Mouse (Mus musculus): Measurements from ENCODE around the gene Nfkbid. TPM values are rescaled to one million over a fixed set of nuclear protein-coding genes. Genes with fewer than 3 reads are reported as not detected.

Nfkbid gene
- total and polyA plus RNA-seq, 2 experiments from 2014 or later: 2.1 to 3.7 TPM

DNA sequence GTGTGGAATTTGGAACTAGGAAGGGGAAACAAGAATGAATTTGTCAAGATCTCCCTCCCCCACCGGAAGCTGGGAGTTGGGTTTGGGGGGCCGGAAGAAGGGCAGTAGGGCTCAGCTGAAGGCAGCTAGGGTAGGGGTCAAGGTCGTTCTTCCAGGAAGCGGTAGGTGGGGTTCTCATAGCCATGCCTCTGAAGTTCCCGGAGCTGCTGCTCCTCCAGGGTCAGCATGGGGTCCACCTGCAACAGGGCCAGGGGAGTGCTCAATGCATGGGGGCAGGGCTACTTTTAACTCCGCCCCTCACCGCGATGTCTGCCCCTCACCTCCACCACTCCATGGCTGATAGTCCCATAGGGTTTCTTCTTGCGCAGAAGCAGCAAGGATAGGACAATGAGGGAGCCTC, 13.6 kb downstream of the Nfkbid start:
- DNase-seq (ENCODE audit: low spot score): no peak
- Histone ChIP-seq H3K4me1 (ENCODE audit: insufficient read depth, low read length) (no peaks in the 10 kb centered on the region), H3K9ac (replicated peaks; ENCODE audit: low read length) (no peak overlapping the region), H3K4me2 (ENCODE audit: low read depth, low read length) (no peak overlapping the region), H3K36me3 (ENCODE audit: insufficient read depth, low read length) (peaks cover 35% of the 10 kb centered on the region; the same call in 1 of the 2 replicates), H3K4me3 (ENCODE audit: low read length) (no peak overlapping the region), H3K27me3 (ENCODE audit: insufficient read depth, low read length) (no peaks in the 10 kb centered on the region), H3K9me3 (ENCODE audit: low read length) (no peaks in the 10 kb centered on the region), H3K27ac (no peak overlapping the region)
- TF ChIP-seq CTCF (IDR thresholded peaks at IDR 0.05; ENCODE audit: low read depth): no peak
- WGBS: 56% methylated on average over 7 of the region's 9 CpGs
- ATAC-seq: no peak

DNA sequence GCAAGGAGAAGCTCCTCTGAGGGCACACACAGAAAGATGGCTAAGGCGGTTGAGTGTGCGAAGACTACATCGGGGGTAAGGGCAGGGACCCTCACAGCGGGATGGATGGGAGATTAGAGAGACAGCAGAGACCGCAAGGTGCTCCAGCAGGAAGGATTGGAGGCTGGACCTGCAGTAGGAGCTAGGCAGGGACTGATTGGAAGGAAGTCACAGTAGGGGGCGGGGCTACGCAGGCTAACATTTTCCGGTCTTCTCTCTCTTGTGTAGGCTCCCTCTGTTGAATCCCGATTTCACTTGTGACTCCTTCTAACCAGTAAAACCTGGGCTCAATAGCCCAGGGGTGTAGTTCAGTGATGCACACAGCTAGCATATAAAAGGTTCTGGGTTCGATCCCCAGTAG, 15.3 kb downstream of the Nfkbid start:
- no peak for DNase-seq (ENCODE audit: low spot score)
- H3K4me1 ChIP-seq (ENCODE audit: insufficient read depth, low read length): no peaks in the 10 kb centered on the region

GRCm38 (mm10) chr7:30439734-30440133, 18.2 kb downstream of the Nfkbid start:
- H3K4me1 ChIP-seq (ENCODE audit: insufficient read depth, low read length): no peaks in the 10 kb centered on the region
- no peaks in the 10 kb centered on the region for H3K9me3 ChIP-seq (ENCODE audit: low read length)
- H3K9ac ChIP-seq (replicated peaks; ENCODE audit: low read length): no peak overlapping the region
- no peaks in the 10 kb centered on the region for H3K27me3 ChIP-seq (ENCODE audit: insufficient read depth, low read length)
- ATAC-seq: no peak
- TF ChIP-seq CTCF (IDR thresholded peaks at IDR 0.05; ENCODE audit: low read depth): no peak
- peaks cover 58% of the 10 kb centered on the region; the same call in 1 of the 2 replicates for H3K36me3 ChIP-seq (ENCODE audit: insufficient read depth, low read length)
- DNase-seq (ENCODE audit: low spot score): no peak
- H3K27ac ChIP-seq: no peak overlapping the region
- H3K4me2 ChIP-seq (ENCODE audit: low read depth, low read length): no peak overlapping the region
- no peak overlapping the region for H3K4me3 ChIP-seq (ENCODE audit: low read length)
- WGBS: 82% methylated on average over 13 of the region's 13 CpGs

More for the DNA sequence above, 15.3 kb downstream of the Nfkbid start:
- 20% methylated on average over 10 of the region's 10 CpGs for WGBS
- Histone ChIP-seq H3K4me2 (ENCODE audit: low read depth, low read length) (no peak overlapping the region), H3K36me3 (ENCODE audit: insufficient read depth, low read length) (peaks cover 47% of the 10 kb centered on the region; the same call in 1 of the 2 replicates), H3K9me3 (ENCODE audit: low read length) (no peaks in the 10 kb centered on the region), H3K27me3 (ENCODE audit: insufficient read depth, low read length) (no peaks in the 10 kb centered on the region), H3K4me3 (ENCODE audit: low read length) (no peak overlapping the region), H3K27ac (no peak overlapping the region), H3K9ac (replicated peaks; ENCODE audit: low read length) (no peak overlapping the region)
- ATAC-seq: no peak
- no peak for TF ChIP-seq CTCF (IDR thresholded peaks at IDR 0.05; ENCODE audit: low read depth)

- Histone ChIP-seq H3K9ac (replicated peaks; ENCODE audit: low read length) (no peak overlapping the region), H3K27ac (no peak overlapping the region), H3K9me3 (ENCODE audit: low read length) (no peaks in the 10 kb centered on the region), H3K27me3 (ENCODE audit: insufficient read depth, low read length) (no peaks in the 10 kb centered on the region), H3K4me2 (ENCODE audit: low read depth, low read length) (no peak overlapping the region), H3K4me1 (ENCODE audit: insufficient read depth, low read length) (no peaks in the 10 kb centered on the region), H3K36me3 (ENCODE audit: insufficient read depth, low read length) (peaks cover 50% of the 10 kb centered on the region; the same call in 1 of the 2 replicates), H3K4me3 (ENCODE audit: low read length) (no peak overlapping the region)
- peak; percentile 80 for DNase-seq (ENCODE audit: low spot score)
- ATAC-seq: peak; percentile 15; the same call in 1 of the 2 replicates
- TF ChIP-seq CTCF (IDR thresholded peaks at IDR 0.05; ENCODE audit: low read depth): peak; percentile 87
- 27% methylated on average over 4 of the region's 5 CpGs for WGBS
These were observed 19.2 kb downstream of the Nfkbid start for GRCm38 (mm10) chr7:30440697-30441096.

GRCm38 (mm10) chr7:30443696-30444095, 22.2 kb downstream of the Nfkbid start:
- 16% methylated on average over 9 of the region's 9 CpGs for WGBS
- ATAC-seq: no peak
- no peaks in the 10 kb centered on the region for H3K9me3 ChIP-seq (ENCODE audit: low read length)
- peak; percentile 67 for DNase-seq (ENCODE audit: low spot score)
- peak overlapping the region; percentile 97; the same call in 1 of the 2 replicates for H3K27ac ChIP-seq
- H3K4me3 ChIP-seq (ENCODE audit: low read length): peak overlapping the region; percentile 78
- peaks cover 37% of the 10 kb centered on the region; the same call in 1 of the 2 replicates for H3K36me3 ChIP-seq (ENCODE audit: insufficient read depth, low read length)
- no peak for TF ChIP-seq CTCF (IDR thresholded peaks at IDR 0.05; ENCODE audit: low read depth)
- peak overlapping the region; percentile 78 for H3K4me2 ChIP-seq (ENCODE audit: low read depth, low read length)
- H3K9ac ChIP-seq (replicated peaks; ENCODE audit: low read length): peak overlapping the region; percentile 95
- H3K4me1 ChIP-seq (ENCODE audit: insufficient read depth, low read length): no peaks in the 10 kb centered on the region
- H3K27me3 ChIP-seq (ENCODE audit: insufficient read depth, low read length): no peaks in the 10 kb centered on the region

DNA sequence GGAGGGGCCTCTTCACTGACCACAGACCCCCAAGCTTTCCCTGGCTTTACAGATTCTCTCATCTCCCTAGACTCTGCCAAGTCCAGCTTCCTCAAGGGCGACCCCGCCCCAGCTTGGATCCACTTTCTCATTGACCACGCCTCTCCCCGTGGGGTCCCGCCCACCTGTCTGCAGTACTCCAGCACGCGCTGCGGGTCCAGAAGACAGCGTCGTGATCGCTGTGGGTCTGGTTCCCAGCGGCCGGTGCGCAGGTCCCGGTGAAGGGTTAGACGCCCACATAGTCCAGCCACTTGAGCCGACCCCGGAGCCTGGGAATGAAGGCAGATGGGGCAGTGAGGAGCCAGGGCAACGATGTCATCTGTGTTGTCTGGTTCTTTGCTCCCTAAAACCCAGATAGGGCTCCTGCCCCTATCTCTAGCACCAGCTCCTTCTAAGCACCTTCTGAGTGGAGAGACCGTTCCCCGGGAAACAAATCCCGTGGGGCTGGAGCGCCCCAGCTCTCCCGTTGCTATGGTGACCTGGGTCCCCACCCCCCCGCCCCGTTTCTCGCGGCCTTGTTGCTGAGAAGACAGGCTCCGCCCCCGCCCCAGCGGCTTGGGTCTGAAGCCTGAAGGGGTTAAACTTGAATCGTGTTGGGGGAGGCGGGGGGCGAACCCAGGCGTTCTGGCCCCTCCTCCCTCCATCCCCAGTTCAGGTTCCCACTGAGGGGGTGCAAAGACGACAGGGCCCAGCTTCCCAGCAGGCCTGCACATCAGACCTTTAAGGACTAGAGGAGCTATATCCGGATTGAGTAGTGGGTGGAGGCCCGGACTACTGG, 22.8 kb downstream of the Nfkbid start:
- no peak for TF ChIP-seq CTCF (IDR thresholded peaks at IDR 0.05; ENCODE audit: low read depth)
- under 1% methylated on average over 36 of the region's 38 CpGs for WGBS
- H3K36me3 ChIP-seq (ENCODE audit: insufficient read depth, low read length): peaks cover 32% of the 10 kb centered on the region; the same call in 1 of the 2 replicates
- peak; percentile 93 for DNase-seq (ENCODE audit: low spot score)
- peak overlapping the region; percentile 95 for H3K9ac ChIP-seq (replicated peaks; ENCODE audit: low read length)
- H3K4me1 ChIP-seq (ENCODE audit: insufficient read depth, low read length): no peaks in the 10 kb centered on the region
- no peaks in the 10 kb centered on the region for H3K27me3 ChIP-seq (ENCODE audit: insufficient read depth, low read length)
- peak; percentile 72 for ATAC-seq
- peak overlapping the region; percentile 78 for H3K4me3 ChIP-seq (ENCODE audit: low read length)
- H3K4me2 ChIP-seq (ENCODE audit: low read depth, low read length): peak overlapping the region; percentile 78
- H3K9me3 ChIP-seq (ENCODE audit: low read length): no peaks in the 10 kb centered on the region
- peak overlapping the region; percentile 97 for H3K27ac ChIP-seq
